Mouse (Mus musculus) cerebellum, postnatal 25 days (tissue): ENCODE measurements around the gene Sugp1.
"Not testable (repeated sequence)": the region's sequence is repeated elsewhere in the genome, so short reads cannot be mapped to it uniquely, and the experiment has no call there.

ENCODE experiments used
- DNase-seq, 2 experiments: peaks; one replicate each; pipeline ENCODE4 v3.0.0; 2021; ENCODE audit warnings: mixed read lengths in 2 of 2

Gene Sugp1

GRCm38 (mm10) chr8:70049662-70050061 lies 7.0 kb downstream of the Sugp1 start:
- DNase-seq: no peak

- not testable (repeated sequence) for DNase-seq
These were observed 7.8 kb downstream of the Sugp1 start for GRCm38 (mm10) chr8:70050434-70050833.

- DNase-seq: no peak
These were observed 15.1 kb downstream of the Sugp1 start for GRCm38 (mm10) chr8:70057721-70058120.

DNA sequence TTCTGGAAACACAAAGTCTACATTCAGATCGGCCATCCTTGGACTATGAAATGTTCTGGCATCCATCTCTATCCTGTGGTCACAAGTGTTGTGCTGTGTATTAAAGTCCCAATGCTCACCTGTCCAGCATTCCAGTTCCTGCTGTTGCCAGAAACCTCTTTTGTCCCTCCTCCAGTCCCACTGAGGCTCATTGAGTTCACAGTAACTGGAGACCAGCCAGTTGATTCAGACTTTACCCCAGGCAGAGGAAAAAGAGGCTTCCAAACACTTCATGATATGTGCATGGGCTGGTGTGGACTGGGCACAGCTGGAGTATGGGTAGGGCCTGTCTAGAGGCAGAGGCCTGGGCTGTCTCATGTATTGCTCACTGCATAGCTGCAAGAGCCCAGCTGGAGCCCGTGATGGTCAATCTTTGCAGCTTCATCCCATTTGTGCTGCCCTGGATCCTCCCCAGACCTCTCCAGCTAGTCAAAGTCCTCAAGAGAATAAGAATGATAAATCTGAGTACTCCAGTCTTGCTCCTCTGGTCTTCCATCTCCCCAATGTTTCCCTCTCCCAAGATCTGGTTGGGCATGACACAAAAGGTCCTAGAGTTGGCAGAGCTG lies 29.3 kb downstream of the Sugp1 start:
- DNase-seq: no peak

DNA sequence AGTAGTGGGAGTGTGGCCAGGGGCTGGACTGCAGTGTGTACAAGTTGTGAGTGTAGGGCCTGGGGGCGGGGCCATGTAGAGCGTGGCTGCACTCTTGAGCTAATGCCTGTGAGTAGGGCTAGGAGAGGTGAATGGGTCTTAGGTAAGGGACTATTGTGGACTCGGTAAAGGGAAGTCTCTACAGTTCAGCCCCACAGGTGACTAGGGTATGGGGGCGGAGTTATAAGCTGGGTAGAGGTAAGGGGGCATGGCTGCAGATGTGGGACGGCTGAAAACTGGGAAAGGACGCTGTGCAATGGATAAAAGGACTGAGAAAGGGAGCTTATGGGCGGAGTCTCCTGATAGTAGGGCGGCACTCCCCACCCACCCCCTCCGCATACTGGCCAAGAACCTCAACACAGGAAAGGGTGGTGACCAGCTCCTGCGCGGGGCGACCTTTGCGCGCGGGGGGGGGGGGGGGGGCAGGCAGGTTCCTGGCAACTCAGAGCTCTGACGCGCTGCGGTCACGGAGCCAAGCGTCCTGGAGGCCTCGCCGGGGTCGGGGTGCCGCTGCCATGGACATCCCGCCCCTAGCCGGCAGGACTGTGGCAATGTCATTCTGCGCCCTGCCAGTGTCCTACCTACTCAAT lies 29.9 kb downstream of the Sugp1 start, which contains the start of gene Tm6sf2:
TSS of gene Tm6sf2 (plus strand) at position 484 of the 629 bp plus-strand sequence.
- DNase-seq: peak in 1 of 2 experiments; percentile 15

- DNase-seq: no peak
These were observed 30.5 kb downstream of the Sugp1 start for GRCm38 (mm10) chr8:70073120-70073519.

GRCm38 (mm10) chr8:70073682-70074081 lies 31.1 kb downstream of the Sugp1 start:
- no peak for DNase-seq

DNA sequence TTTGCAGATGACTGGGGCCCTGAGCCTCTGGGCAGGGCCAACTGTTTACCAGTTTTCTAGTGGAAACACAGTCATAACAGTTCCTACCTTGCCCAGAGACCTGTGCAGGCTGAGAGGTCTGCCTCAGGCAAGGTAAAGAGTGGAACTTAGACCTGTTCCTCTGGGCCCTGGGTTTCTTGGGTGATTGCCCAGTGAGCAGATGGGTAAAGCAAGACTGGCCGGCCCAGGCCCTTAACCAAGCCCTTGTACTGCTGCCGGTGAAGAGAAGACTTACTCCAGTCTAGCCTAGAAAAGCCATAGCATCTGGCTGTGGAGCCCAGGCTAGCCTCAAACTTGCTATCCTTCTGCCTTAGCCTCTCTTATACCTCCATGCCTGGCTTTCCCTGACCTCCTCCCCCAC lies 39.4 kb downstream of the Sugp1 start:
- peak in 1 of 2 experiments; percentile 63 for DNase-seq

DNA sequence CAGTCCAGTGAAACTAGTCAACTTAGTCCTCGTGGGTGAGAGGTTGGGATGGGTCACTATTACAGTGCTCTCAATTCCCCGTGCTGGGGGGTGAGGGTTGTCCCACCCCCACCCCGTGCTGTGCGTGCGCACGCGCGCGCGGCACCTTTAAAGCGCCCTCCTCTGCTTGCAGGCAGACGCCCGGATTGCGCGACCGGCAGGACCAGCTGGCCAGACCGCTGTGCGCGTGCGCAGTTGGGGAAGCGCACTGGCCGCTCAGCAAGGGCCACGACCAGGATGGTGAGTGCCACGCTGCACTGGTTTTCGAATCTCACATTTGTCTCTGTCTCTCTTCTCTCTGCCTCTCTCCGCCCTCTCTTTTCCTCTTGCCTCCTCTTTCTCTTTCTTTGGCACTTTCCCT lies 40.7 kb downstream of the Sugp1 start, which contains the start of gene Hapln4:
TSS of gene Hapln4 (plus strand) at position 173 of the 400 bp plus-strand sequence.
- DNase-seq: peak; percentile 88 to 93

- peak; percentile 61 to 65 for DNase-seq
These were observed 41.8 kb downstream of the Sugp1 start for GRCm38 (mm10) chr8:70084191-70085065.

DNA sequence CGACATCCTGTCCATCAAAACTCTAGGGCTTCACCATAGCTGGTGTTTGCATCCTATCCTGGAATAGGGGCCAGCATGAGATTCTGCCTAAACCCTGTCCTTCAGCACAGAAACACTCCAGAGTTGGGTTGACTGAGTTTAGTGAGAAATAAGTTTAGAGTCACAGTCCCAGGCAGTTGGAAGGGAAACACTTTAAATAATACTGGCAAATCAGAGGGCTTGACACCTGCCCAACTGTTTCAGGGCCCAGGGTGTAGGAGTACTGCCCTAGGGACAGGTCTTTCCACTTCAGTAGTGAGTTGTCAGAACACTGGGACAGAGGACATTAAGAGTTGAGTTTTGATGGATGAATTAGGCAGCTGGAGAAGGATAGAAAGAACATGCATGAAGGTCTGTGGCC lies 43.5 kb downstream of the Sugp1 start:
- DNase-seq: no peak

DNA sequence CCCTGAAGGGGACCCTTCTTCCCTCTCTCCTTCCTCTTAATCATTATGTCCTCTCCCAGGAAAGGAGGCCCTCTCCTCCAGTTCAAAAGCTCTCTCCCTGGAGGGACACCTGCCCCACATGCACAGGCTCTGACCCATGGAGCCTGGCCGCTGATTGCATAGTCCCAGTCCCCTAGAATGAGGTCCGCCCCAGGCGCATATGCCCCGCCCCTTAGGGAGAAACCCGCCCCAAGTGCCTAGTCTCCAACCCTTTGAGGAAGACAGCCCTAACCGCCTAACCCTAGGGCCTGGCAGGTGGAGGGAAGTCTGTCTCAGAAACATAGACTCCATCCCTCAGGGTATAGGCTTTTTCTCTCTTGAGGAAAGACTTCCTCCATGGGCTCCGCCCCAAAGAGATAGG lies 44.6 kb downstream of the Sugp1 start:
- DNase-seq: no peak

DNA sequence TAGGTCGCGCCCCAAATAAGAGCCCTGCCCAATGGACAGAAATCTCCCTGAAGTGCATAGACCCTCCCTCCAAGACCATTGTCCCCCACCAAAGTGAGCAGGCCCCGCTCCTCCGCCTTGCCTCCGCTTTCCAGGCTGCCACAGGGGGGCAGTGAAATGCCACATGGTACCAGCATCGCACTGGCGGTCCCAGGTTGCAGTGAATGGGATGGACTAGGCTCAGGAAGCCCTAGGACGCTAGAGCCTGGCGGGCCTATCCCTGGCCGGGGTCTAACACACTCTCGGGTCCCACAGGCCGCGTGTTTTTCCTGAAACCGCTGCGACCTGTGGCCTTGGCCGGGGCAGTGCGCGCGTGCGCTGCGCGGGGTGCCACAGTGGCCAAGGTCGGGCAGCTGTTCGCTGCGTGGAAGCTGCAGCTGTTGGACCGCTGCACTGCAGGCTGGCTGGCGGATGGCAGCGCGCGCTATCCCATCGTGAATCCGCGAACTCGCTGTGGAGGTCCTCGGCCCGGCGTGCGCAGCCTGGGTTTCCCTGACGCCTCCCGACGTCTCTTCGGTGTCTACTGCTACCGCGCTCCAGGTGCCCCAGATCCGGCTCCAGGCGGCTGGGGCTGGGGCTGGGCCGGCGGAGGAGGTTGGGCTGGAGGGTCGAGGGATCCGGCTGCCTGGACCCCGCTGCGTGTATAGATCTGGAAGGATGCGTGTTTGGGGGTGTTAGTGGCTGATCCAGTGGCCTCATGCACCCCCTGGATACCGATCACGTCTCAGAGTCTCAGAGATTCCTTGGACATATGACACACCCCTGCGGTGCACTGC lies 45.4 kb downstream of the Sugp1 start:
- DNase-seq: peak; percentile 66 to 77

GRCm38 (mm10) chr8:70089296-70089960 lies 46.8 kb downstream of the Sugp1 start:
- no peak for DNase-seq

DNA sequence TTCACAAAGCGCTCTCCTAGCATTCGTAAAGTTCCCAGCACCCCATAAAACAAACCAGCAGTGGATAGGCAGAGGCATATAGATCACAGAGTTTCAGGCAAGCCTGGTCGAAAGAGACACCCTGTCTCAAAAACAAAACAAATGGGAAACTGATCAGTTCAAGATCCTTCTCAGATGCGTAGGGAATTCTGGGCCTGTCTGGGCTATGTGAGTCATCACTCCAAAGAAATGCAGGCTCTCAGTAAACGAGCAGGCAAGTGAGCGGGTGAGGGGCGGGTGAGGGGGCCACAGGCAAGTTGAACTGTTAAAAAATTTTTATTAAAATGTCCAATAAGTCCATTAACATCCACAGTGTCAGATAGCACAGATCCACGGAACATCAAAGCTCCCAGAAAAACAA lies 50.2 kb downstream of the Sugp1 start:
- DNase-seq: no peak

GRCm38 (mm10) chr8:70099276-70099675 lies 56.7 kb downstream of the Sugp1 start:
- DNase-seq: no peak

GRCm38 (mm10) chr8:70100241-70100640 lies 57.6 kb downstream of the Sugp1 start:
- no peak for DNase-seq

DNA sequence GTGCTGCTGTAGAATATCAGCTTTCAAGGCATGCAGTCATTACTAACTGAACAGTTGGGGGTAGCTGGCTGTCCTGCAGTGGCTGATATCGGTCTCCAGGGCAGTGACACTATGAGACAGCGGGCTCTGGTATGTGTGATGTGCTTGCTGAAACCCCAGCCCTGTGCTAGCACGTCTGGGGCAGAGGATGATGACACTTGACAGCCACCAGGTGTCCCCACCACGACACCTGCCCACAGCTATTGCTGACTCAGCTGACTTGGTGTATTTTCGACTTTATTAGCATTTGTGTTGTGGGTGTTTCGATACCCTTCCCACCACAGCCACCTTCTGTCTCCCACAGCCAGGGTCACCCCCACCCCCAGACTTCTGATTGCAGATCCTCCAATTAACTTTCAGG lies 61.9 kb downstream of the Sugp1 start:
- peak; percentile 55 to 73 for DNase-seq

DNA sequence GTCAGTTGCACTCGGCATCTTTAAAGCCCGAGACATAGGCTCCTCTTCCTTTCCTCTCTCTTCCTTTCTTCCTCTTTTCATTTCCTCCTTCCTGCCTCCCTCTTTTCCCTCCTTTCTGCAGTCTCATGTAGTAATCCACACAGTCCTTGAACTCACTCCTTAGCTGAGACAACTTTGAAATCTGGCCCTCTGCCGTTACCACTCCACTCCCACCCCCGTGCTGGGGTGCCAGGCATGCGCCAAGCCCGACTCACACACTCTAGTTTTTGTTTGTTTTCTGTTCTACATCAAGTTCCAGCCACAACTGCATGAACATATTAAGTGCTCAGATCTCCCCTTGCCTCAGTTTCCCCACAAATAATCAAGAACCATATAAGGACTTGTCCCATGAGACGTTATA lies 62.3 kb downstream of the Sugp1 start:
- no peak for DNase-seq

- no peak for DNase-seq
These were observed 67.8 kb downstream of the Sugp1 start for GRCm38 (mm10) chr8:70110451-70110850.

DNA sequence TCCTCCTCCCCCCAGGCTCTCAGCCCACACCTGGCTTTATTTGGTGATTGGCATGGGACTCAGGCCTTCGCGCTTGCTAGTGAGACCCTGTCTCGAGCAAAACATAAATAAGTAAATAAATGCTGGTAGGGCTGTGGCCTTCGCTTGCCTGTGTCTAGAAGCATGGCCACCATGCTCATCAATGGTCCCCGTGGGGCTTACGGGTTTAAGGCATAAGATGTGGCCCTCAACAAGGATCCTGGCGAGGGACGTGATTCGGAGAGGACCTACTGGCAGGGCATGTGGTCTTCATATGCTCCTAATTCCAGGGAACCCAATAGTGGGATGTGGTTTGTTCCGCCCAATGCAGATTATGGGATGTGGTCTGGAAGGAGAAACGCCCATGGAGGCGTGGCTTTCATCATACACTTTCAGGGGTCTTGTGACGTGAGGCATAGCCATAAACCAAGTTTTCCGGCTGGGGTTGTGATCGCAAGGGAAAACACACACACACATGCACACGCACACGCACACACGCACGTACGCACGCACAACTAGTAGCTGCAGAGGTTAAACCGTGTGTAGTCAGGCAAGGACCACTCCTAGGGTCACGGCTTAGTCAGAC lies 68.7 kb downstream of the Sugp1 start:
- no peak for DNase-seq
